Comparison of ENCODE assay signal across 17 mouse cellular contexts in the genomic region with DNA sequence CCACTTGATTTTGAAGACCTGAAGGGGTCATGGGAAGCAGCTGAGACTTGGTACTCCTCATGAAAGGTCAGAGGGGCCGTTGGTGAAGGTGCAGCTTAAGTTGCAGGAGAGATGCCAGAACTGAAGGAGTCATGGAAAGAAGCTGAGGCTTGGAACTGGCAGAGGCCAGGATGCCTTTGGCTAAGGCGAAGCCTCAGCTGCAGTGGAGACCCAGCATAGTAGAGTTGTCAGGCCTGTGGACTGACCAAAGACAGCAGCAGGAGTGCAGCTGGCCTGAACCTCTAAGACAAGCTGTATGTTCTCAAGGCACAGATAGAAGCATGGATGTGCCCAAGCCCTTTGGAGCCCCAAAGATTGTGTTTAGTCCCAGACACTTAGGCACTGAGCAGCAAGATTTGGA. TPM values are rescaled to one million over a fixed set of nuclear protein-coding genes. Genes with fewer than 3 reads are reported as not detected.
A peak's percentile ranks its signal among the peaks of the same experiment; 100 is the strongest.
DNase-seq lines count a peak whose midpoint lies in the region; TF ChIP-seq lines count a peak whose summit lies in the region.
"Had no signal": no experiment of that assay in that cellular context is flagged by ENCODE, and none has a peak within 500 bp of the region (broad histone marks: within the 10 kb centered on the region; RNA-seq: fewer than 3 reads in every experiment).

No protein-coding gene starts in this region.

- no peak overlapping the region for H3K4me3 ChIP-seq in heart, embryonic 10.5 days
- H3K4me3 ChIP-seq in layer of hippocampus, adult 2 months: no peak overlapping the region
- no peak overlapping the region for H3K4me3 ChIP-seq in gastrocnemius, adult 2 months
- H3K4me3 ChIP-seq: embryonic facial prominence, embryonic 12.5 days; hindbrain, embryonic 15.5 days; midbrain, embryonic 12.5 days; neural tube, embryonic 13.5 days had no signal

- intact Hi-C loops in gastrocnemius, adult 2 months (cut with DNase I): no loop called here
- intact Hi-C loops in gastrocnemius, postnatal 14 days (cut with DNase I; ENCODE audit: low total_unique reads): no loop called here

- no peak overlapping the region for H3K27ac ChIP-seq in heart, embryonic 10.5 days
- H3K27ac ChIP-seq in layer of hippocampus, adult 2 months: peak overlapping the region; percentile 54; the same call in 1 of the 2 replicates
- H3K27ac ChIP-seq in gastrocnemius, adult 2 months: peak overlapping the region; percentile 69
- H3K27ac ChIP-seq: embryonic facial prominence, embryonic 12.5 days; hindbrain, embryonic 15.5 days; midbrain, embryonic 12.5 days; neural tube, embryonic 13.5 days had no signal

- H3K9me3 ChIP-seq in heart, embryonic 10.5 days: no peaks in the 10 kb centered on the region
- H3K9me3 ChIP-seq: embryonic facial prominence, embryonic 12.5 days; hindbrain, embryonic 15.5 days; midbrain, embryonic 12.5 days; neural tube, embryonic 13.5 days had no signal

- 69% methylated on average over 2 of the region's 2 CpGs for WGBS in heart, embryonic 10.5 days

- TF ChIP-seq CTCF in layer of hippocampus, adult 2 months (conservative IDR thresholded peaks at IDR 0.05): no peak
- TF ChIP-seq CTCF in gastrocnemius, adult 2 months (IDR thresholded peaks at IDR 0.05): no peak

- H3K36me3 ChIP-seq in heart, embryonic 10.5 days: no peaks in the 10 kb centered on the region
- H3K36me3 ChIP-seq: embryonic facial prominence, embryonic 12.5 days; hindbrain, embryonic 15.5 days; midbrain, embryonic 12.5 days; neural tube, embryonic 13.5 days had no signal

- DNase-seq in heart, postnatal 4 days: peak; percentile 13
- DNase-seq in heart, embryonic 10.5 days (ENCODE audit: low spot score): no peak
- no peak for DNase-seq in layer of hippocampus, adult 2 months (ENCODE audit: low spot score in 2 of 2)
- no peak for DNase-seq in layer of hippocampus, postnatal 14 days (ENCODE audit: low spot score in 2 of 2)
- DNase-seq in gastrocnemius, adult 2 months: peak; percentile 63
- DNase-seq in gastrocnemius, postnatal 14 days: peak; percentile 22
- no peak for DNase-seq in adrenal gland, adult 8-10 months
- DNase-seq: adrenal gland, postnatal 25 days; cerebellum, adult 2 months; kidney, postnatal 10 days; right cerebral cortex, postnatal 14 days; thymus, postnatal 25 days had no signal

- H3K27me3 ChIP-seq in heart, embryonic 10.5 days (ENCODE audit: insufficient read depth, poor library complexity, severe bottlenecking): no peaks in the 10 kb centered on the region
- H3K27me3 ChIP-seq: embryonic facial prominence, embryonic 12.5 days; hindbrain, embryonic 15.5 days; midbrain, embryonic 12.5 days; neural tube, embryonic 13.5 days; Patski had no signal

- peaks cover 6% of the 10 kb centered on the region; the same call in 1 of the 2 replicates for H3K4me1 ChIP-seq in heart, embryonic 10.5 days
- H3K4me1 ChIP-seq: hindbrain, embryonic 15.5 days; midbrain, embryonic 12.5 days; neural tube, embryonic 13.5 days had no signal

RNA-seq across cellular contexts. Expression of gene Znrf3, which starts 40.5 kb away (rescaled TPM):
- total RNA-seq in heart, postnatal 4 days (2021): 10 to 100 TPM; 15.2 to 18.0 TPM
- polyA plus RNA-seq in heart, embryonic 10.5 days (2016; fragmentation: Nextera tagmentation; extraction: Ambion mirVana): 7.7 and 9.2 TPM in 2 replicates
- total RNA-seq in layer of hippocampus, adult 2 months (2021): 10 to 100 TPM; 20.2 to 24.1 TPM
- total RNA-seq in layer of hippocampus, postnatal 14 days (2021): 10 to 100 TPM; 19.9 to 22.3 TPM
- total RNA-seq in gastrocnemius, adult 2 months (2021): 1 to 10 TPM; 5.7 to 6.9 TPM
- 1 to 10 TPM; 6.5 to 9.3 TPM for total RNA-seq in gastrocnemius, postnatal 14 days (2021)
- total RNA-seq in adrenal gland, adult 8-10 months (2022): 10 to 100 TPM; 26.1 to 41.3 (median 36.4) TPM

Comparison
In these comparisons a context has a peak if more than half of its experiments do, and no peak if none do; other contexts are left out.
1. DNase-seq: peak in heart, postnatal 4 days (single experiment), gastrocnemius, adult 2 months (single experiment) and gastrocnemius, postnatal 14 days (single experiment); none in heart, embryonic 10.5 days (single experiment), layer of hippocampus, adult 2 months (0 of 2), layer of hippocampus, postnatal 14 days (0 of 2) and adrenal gland, adult 8-10 months (single experiment).